Mouse (Mus musculus) CH12.LX (cell line): ENCODE results near the gene Urm1.

Source experiments
- CHD2 ChIP-seq: IDR thresholded peaks from 2 replicates; pipeline ENCODE4 v1.6.1; 2011; ENCODE audit warnings: low read length, improper control_type of control experiment
- CTCF ChIP-seq, 2 experiments: IDR thresholded peaks in 1 of 2; conservative IDR thresholded peaks in 1 of 2; 2 replicates each; pipeline ENCODE4 v1.5.1; 2011 to 2012; ENCODE audit warnings: low read depth in 2 of 2, low read length in 2 of 2, improper control_type of control experiment in 1 of 2, inconsistent platforms in 1 of 2, mild to moderate bottlenecking in 1 of 2, moderate library complexity in 1 of 2
- EP300 ChIP-seq: IDR thresholded peaks from 2 replicates; pipeline ENCODE4 v1.6.1; 2011; ENCODE audit warnings: low read length, improper control_type of control experiment
- IRF4 ChIP-seq: IDR thresholded peaks from 2 replicates; pipeline ENCODE4 v1.6.1; 2014; ENCODE audit warnings: low read depth, mild to moderate bottlenecking, inconsistent platforms, low read length, improper control_type of control experiment
- MAX ChIP-seq: IDR thresholded peaks from 2 replicates; pipeline ENCODE4 v1.6.1; 2011; ENCODE audit warnings: low read length, improper control_type of control experiment
- POLR2A ChIP-seq: IDR thresholded peaks from 2 replicates; pipeline ENCODE4 v1.6.1; 2011; ENCODE audit warnings: low read depth, mild to moderate bottlenecking, improper control_type of control experiment, low read length
- SMC3 ChIP-seq: IDR thresholded peaks from 2 replicates; pipeline ENCODE4 v1.6.1; 2011; ENCODE audit warnings: low read depth, low read length, improper control_type of control experiment
- TBP ChIP-seq: conservative IDR thresholded peaks from 2 replicates; pipeline ENCODE4 v1.6.1; 2011; ENCODE audit warnings: low read depth, low read length, improper control_type of control experiment
- USF1 ChIP-seq: IDR thresholded peaks from 2 replicates; pipeline ENCODE4 v1.6.1; 2014; ENCODE audit warnings: low read depth, mild to moderate bottlenecking, inconsistent platforms, low read length, improper control_type of control experiment

DNA sequence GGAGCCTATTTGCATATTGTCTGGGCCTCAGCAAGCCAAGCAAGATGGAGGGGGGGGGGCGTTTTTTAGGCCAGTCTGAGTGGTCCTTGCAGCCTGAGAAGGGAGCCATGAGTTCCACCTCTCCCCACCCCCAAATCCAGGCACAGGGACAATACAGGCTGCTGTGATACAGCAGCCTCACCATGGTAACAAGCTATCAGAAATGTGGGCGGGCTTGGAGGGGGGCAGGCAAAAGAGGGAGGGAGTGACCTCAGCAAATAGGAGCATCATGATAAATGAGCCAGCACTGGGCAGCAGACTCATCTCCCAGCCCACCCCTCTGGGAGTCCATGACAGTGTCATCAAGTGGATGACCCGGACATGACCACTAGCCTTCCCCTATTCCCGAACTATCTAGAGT, 19.6 kb downstream of the Urm1 start:
- TF ChIP-seq POLR2A, result no peak
- no peak for TF ChIP-seq CTCF (conservative IDR thresholded peaks at IDR 0.05 in 1 of 2, IDR thresholded peaks at IDR 0.05 in 1 of 2; ENCODE audit: low read depth in 2 of 2, low read length in 2 of 2)
- no peak for TF ChIP-seq MAX
- TF ChIP-seq EP300, result no peak
- TF ChIP-seq SMC3, result no peak
- no peak for TF ChIP-seq IRF4
- no peak for TF ChIP-seq USF1
- no peak for TF ChIP-seq CHD2
- no peak for TF ChIP-seq TBP
